Mouse (Mus musculus) erythroblast, embryonic 14.5 days (primary cell): ENCODE results near the gene Ccn6.

Source experiments
- GATA1 ChIP-seq: IDR thresholded peaks from 2 replicates; pipeline ENCODE4 v1.6.1; 2012; ENCODE audit warnings: low read length, inconsistent platforms, mixed read lengths
- TAL1 ChIP-seq: IDR thresholded peaks from 3 replicates; pipeline ENCODE4 v1.6.1; 2012; ENCODE audit warnings: low read length, inconsistent platforms, mixed read lengths

DNA sequence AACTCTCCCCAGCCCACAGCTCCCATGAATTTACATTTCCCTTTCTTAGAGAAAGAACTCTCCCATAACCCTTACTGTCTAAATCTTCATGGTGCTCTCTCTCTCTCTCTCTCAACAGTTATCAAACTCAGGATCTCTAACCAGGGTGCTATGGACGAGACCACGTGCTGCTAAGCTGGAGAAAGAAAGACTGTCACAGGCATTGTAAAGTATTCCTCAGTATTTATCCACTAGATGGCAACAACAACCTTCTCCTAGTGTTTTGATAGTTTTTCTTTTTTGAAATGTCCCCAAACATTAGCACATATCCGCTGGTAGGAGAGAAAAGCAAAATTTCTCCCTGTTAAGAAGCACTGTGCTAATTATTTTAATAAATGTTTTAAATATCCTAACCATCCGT lies 42.2 kb downstream of the Ccn6 start:
- no peak for TF ChIP-seq GATA1
- TF ChIP-seq TAL1: no peak
